Mouse (Mus musculus) splenic B cell, adult 2 months (primary cell): ENCODE data around the gene E130208F15Rik.

Experiments used
- DNase-seq: peaks from one replicate; pipeline ENCODE4 v3.0.0-alpha.2; 2011; ENCODE audit warnings: low read depth, low spot score
- H3K27me3 ChIP-seq: 2 replicates; pipeline ENCODE4 v1.6.1; 2012; ENCODE audit warnings: mild to moderate bottlenecking, low read length, moderate library complexity, mixed read lengths; ENCODE audit not compliant: control insufficient read depth, poor library complexity, insufficient read depth, severe bottlenecking
- H3K36me3 ChIP-seq: 2 replicates; pipeline ENCODE4 v1.6.1; 2012; ENCODE audit warnings: mild to moderate bottlenecking, low read length, moderate library complexity, mixed read lengths; ENCODE audit not compliant: control insufficient read depth, poor library complexity, insufficient read depth, severe bottlenecking

The E130208F15Rik gene

GRCm38 (mm10) chr7:30336384-30336783, 14.8 kb downstream of the E130208F15Rik start:
- no peaks in the 10 kb centered on the region for H3K36me3 ChIP-seq

GRCm38 (mm10) chr7:30339432-30340109, 18.0 kb downstream of the E130208F15Rik start:
- no peaks in the 10 kb centered on the region for H3K27me3 ChIP-seq
- H3K36me3 ChIP-seq, result no peaks in the 10 kb centered on the region
- DNase-seq, result no peak

More at GRCm38 (mm10) chr7:30336384-30336783, 14.8 kb downstream of the E130208F15Rik start:
- peak; percentile 73 for DNase-seq
- H3K27me3 ChIP-seq, result no peaks in the 10 kb centered on the region

- peak; percentile 74 for DNase-seq
- H3K36me3 ChIP-seq, result no peaks in the 10 kb centered on the region
- H3K27me3 ChIP-seq, result no peaks in the 10 kb centered on the region; the same call in 1 of the 2 replicates
Observed at GRCm38 (mm10) chr7:30346635-30347379, 25.3 kb downstream of the E130208F15Rik start.

- Histone ChIP-seq H3K27me3 (no peaks in the 10 kb centered on the region; the same call in 1 of the 2 replicates), H3K36me3 (no peaks in the 10 kb centered on the region)
- DNase-seq, result peak; percentile 79
Observed at GRCm38 (mm10) chr7:30347828-30348227, 26.3 kb downstream of the E130208F15Rik start.

- no peaks in the 10 kb centered on the region for H3K36me3 ChIP-seq
- DNase-seq, result peak; percentile 79
- H3K27me3 ChIP-seq, result no peaks in the 10 kb centered on the region; the same call in 1 of the 2 replicates
Observed at GRCm38 (mm10) chr7:30353279-30353822, 31.8 kb downstream of the E130208F15Rik start.

- DNase-seq, result no peak
- no peaks in the 10 kb centered on the region for H3K36me3 ChIP-seq
- H3K27me3 ChIP-seq, result no peaks in the 10 kb centered on the region
Observed at GRCm38 (mm10) chr7:30354059-30354458, 32.5 kb downstream of the E130208F15Rik start.

- Histone ChIP-seq H3K36me3 (no peaks in the 10 kb centered on the region), H3K27me3 (no peaks in the 10 kb centered on the region)
- no peak for DNase-seq
Observed at GRCm38 (mm10) chr7:30358378-30359186, 37.0 kb downstream of the E130208F15Rik start.

GRCm38 (mm10) chr7:30359276-30359865, 37.8 kb downstream of the E130208F15Rik start:
- no peaks in the 10 kb centered on the region for H3K36me3 ChIP-seq
- H3K27me3 ChIP-seq, result no peaks in the 10 kb centered on the region
- no peak for DNase-seq

- H3K27me3 ChIP-seq, result no peaks in the 10 kb centered on the region
- H3K36me3 ChIP-seq, result no peaks in the 10 kb centered on the region
- DNase-seq, result no peak
Observed at GRCm38 (mm10) chr7:30360028-30360427, 38.5 kb downstream of the E130208F15Rik start.

GRCm38 (mm10) chr7:30362652-30363343, 41.3 kb downstream of the E130208F15Rik start, which contains the start of gene Lrfn3:
TSS of gene Lrfn3 (minus strand) at chr7:30362772.
- Histone ChIP-seq H3K36me3 (no peaks in the 10 kb centered on the region), H3K27me3 (no peaks in the 10 kb centered on the region)
- no peak for DNase-seq

GRCm38 (mm10) chr7:30363344-30363738, 41.8 kb downstream of the E130208F15Rik start:
- no peak for DNase-seq
- Histone ChIP-seq H3K27me3 (no peaks in the 10 kb centered on the region), H3K36me3 (no peaks in the 10 kb centered on the region)

GRCm38 (mm10) chr7:30367466-30367865, 45.9 kb downstream of the E130208F15Rik start:
- DNase-seq, result no peak
- no peaks in the 10 kb centered on the region; the same call in 1 of the 2 replicates for H3K27me3 ChIP-seq
- H3K36me3 ChIP-seq, result no peaks in the 10 kb centered on the region
